Mouse (Mus musculus): ENCODE data around the gene Prps2. TPM values are rescaled to one million over a fixed set of nuclear protein-coding genes. Genes with fewer than 3 reads are reported as not detected.

The Prps2 gene
- polyA plus RNA-seq (2017; shearing (Covaris generic)) = 58.9 TPM

GRCm38 (mm10) chrX:167382047-167382853, at the start of gene Prps2:
Gene Prps2 (minus strand): TSS chrX:167382749.

GRCm38 (mm10) chrX:167330399-167330798, 52.1 kb downstream of the Prps2 start, which contains the start of gene Tlr7:
Gene Tlr7 (minus strand): TSS chrX:167330558.

Other genes starting within 250 kb of the Prps2 start
- 10,536 TPM for gene Tmsb4x, start 173.4 kb downstream of the Prps2 start, polyA plus RNA-seq (2017; shearing (Covaris generic))
- not detected for gene Tlr8, start 118.4 kb downstream of the Prps2 start, polyA plus RNA-seq (2017; shearing (Covaris generic))
- gene Tlr7, start 52.2 kb downstream of the Prps2 start, polyA plus RNA-seq (2017; shearing (Covaris generic)) = 2.7 TPM